Mouse (Mus musculus) 3134 (cell line): Measurements from ENCODE around the gene Galk1.

Source experiments
- DNase-seq: peaks from one replicate; pipeline ENCODE4 v3.0.0-alpha.2; 2011; ENCODE audit warnings: low spot score; ENCODE audit not compliant: insufficient read length; ENCODE audit errors: extremely low read depth

Gene Galk1

DNA sequence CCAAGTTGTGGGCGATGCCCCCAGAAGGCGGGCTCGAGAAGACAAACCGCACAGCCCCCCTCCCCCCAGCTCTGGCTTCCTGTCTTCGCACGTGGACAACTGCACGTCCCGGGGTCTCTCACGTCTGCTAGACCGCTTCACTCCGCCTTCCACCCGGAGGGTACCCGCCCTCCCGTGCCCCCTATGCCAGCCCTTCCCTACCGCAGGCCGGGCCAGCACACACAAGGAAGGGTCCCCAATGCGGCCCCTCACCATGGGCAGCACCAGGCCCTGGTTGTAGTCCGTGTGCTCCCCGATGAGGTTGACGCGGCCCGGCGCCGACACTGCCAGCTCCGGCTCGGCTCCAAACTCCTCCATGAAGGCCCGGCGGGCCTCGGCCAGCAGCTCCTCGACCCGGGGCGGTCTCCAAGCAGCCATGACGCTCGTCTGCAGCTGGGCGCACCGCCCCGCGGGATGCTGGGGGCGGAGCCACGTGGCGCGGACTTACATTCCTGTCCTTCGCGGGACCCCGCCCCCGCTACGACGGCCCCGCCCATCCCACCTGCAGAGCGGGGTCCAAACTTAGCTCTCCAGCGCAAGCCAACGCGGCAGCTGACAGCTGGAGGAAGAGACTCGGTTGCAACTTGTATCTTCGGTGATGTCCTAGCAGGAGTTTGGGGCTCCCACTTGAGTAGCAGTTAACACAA lies at the start of gene Galk1:
Galk1 (minus strand) TSS at position 458 of the 686 bp plus-strand sequence.
- DNase-seq = peak; percentile 99

- no peak for DNase-seq
Observed at GRCm38 (mm10) chr11:116061641-116062415, 49.3 kb upstream of the Galk1 start.

DNA sequence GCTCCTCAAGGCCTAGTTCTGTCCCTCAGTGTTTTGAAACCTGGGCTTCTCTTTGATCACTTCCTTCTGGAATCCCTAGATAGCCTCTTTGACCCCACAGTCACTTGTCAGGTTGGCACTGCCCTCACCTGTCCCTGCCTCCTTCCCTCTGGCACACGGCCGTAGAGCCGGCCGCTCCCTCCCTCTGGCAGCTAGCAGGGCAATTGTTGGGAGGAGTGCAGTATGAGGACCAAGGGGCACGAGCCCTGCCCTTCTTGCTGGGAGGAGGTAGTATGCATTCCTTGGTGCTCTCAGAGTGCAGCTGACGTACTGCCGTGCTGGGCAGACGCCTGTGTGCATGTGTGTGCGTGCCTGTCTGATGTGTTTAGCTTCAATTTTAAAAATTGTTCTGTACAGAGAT lies 48.1 kb upstream of the Galk1 start:
- no peak for DNase-seq

DNA sequence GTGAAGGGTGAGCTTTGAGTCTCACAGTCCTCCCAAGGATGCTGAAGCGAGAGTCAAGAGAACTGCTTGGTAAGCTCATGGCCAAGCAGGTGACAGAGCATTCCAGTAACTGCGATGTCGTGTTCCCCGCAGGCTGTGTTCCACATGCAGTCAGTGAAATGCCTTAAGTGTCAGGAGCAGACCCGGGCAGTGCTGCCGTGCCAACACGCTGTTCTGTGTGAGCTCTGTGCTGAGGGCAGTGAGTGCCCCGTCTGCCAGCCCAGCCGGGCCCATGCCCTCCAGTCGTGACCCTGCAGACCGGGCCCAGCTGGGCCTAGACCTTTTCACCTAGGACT lies 47.1 kb upstream of the Galk1 start:
- no peak for DNase-seq

GRCm38 (mm10) chr11:116058868-116059690 lies 46.6 kb upstream of the Galk1 start:
- no peak for DNase-seq

DNA sequence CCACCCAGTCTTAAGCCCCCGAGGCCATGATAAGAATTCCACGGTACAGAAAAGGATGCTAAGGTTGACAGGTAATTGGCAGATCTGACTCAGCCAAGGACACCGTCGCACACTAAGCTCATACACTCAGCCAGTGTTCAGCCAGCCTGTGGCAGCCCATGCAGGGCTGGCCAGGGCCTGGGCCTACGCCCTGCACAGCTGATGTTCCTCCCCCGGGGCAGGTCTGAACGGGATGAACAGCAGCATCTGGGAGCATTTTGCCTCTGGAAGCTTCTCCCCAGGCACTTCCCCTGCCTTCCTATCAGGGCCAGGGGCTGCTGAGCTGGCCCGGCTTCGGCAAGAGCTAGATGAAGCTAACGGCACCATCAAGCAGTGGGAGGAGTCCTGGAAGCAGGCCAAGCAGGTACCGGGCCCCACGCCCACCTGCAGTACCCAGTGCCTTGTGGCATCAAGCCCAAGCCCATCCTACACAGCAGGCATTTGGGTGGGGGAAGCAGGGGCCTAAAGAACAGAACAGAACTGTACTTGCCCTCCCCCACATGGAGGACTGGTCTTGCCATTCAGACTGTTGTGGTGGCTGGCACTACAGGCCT lies 45.6 kb upstream of the Galk1 start:
- no peak for DNase-seq

GRCm38 (mm10) chr11:116057237-116057881 lies 44.8 kb upstream of the Galk1 start:
- DNase-seq = no peak

DNA sequence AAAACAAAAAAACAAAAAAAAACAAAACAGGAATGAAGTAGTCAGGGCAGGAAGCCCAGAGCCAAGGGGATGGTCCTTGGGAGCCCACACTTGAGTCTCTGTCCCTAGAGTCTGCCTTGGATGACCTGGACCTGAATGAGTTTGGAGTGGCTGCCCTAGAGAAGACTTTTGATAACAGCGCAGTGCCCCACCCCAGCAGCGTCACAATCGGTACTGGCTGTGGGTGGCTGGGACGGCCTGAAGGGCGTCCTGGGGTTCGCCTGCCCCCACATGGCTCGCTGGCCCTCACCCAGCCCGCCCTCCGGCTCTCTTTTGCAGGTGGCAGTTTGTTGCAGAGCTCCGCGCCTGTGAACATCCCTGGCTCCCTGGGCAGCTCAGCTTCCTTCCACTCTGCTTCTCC lies 43.4 kb upstream of the Galk1 start:
- no peak for DNase-seq

GRCm38 (mm10) chr11:116053510-116054229 lies 41.2 kb upstream of the Galk1 start:
- no peak for DNase-seq

DNA sequence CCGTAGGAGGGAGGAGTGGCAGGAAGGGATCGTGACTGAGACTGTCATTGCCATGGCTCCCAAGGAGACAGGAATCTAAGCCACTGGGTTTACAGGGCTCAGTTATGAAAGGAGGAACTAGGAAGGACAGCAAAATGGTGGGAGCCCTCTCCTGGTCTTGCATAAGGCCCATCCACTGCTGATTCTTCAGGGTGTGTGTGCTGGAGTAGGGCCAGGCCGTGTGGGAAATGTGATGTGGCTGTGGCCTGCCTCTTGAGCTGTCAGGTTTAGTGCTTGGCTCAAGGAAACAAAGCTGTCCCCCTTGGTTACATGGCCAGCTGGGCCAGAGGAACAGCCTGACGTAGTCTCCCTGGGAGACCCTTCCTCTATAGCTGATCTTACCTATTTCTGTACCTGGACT lies 37.7 kb upstream of the Galk1 start:
- no peak for DNase-seq

DNA sequence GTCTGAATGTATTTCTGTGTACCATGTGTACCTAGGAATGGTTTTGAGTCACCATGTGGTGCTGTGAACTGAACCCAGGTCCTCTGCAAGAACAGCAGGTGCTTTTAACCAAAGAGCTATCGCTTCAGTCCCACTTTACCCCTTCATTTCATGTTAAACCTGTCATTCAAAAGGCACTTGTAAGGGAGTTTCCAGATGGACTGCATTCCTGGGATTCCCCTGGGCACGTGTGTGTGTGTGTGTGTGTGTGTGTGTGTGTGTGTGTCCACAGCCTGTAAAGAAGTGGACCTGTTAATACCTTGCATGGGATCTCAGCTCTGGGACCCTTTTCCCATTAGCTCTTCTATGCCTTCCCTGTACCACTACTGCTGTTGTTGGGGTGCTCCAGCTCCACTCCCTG lies 37.1 kb upstream of the Galk1 start:
- DNase-seq = no peak

GRCm38 (mm10) chr11:116045173-116045572 lies 32.7 kb upstream of the Galk1 start:
- no peak for DNase-seq

- no peak for DNase-seq
Observed at GRCm38 (mm10) chr11:116043286-116043685, 30.8 kb upstream of the Galk1 start.

- DNase-seq = no peak
Observed at GRCm38 (mm10) chr11:116042372-116043138, 30.0 kb upstream of the Galk1 start.

DNA sequence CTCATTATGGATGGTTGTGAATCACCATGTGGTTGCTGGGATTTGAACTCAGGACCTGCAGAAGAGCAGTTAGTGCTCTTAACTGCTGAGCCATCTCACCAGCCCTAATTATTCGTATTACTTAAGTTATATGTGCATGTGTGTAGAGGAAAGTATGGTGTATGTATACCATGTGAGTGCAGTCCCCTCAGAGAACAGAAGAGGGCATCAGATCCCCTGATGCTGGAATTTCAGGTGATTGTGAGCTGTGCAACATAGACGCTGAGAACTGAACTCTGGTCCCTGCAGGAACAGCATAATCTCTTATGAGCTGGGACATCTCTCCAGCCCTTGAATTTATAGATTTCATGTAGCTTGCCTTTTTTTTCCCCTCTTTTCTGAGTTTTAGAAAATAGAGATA lies 29.3 kb upstream of the Galk1 start:
- no peak for DNase-seq

- DNase-seq = no peak
Observed at GRCm38 (mm10) chr11:116040593-116040992, 28.1 kb upstream of the Galk1 start.

DNA sequence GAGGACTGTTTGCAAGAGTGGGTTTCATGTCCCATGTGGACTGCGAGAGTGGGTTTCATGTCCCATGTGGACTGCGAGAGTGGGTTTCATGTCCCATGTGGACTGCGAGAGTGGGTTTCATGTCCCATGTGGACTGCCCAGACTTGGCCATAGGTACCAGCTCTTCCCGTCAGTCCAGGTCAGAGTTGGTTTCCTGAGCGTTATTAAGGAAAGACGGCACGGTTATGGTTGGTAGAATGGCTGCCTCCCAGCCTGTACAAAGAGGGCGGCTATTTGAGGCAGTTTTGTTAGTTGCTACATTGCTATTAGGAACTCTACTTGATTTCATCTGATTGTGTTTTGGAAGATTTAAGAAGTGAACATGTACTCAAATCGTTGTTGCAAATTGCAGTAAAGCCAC lies 25.3 kb upstream of the Galk1 start:
- no peak for DNase-seq

- no peak for DNase-seq
Observed at GRCm38 (mm10) chr11:116036671-116037070, 24.2 kb upstream of the Galk1 start.

DNA sequence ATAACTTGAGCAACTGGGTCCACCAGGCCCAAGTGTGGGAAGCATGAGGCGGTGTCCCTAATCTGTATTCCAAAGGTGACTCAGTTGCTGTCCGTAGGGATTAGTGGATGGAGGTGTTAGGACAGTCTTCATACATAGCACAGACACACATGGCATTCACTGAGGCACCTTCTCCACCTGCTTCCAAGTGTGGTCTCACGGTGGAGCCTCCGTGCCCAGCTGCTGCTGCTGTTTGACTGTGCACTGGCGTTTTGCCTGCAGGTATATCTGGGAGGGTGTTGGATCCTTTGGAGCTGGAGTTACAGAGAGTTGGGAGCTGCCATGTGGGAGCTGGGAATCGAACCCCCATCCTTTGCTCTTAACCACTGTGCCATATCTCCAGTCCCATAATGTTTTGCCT lies 22.1 kb upstream of the Galk1 start:
- DNase-seq = no peak
